Mouse (Mus musculus): Measurements from ENCODE around the gene Nfyb. TPM values are rescaled to one million over a fixed set of nuclear protein-coding genes. Genes with fewer than 3 reads are reported as not detected.

Gene Nfyb
- polyA plus RNA-seq, 1 experiment from 2014 or later: 8.4 TPM

DNA sequence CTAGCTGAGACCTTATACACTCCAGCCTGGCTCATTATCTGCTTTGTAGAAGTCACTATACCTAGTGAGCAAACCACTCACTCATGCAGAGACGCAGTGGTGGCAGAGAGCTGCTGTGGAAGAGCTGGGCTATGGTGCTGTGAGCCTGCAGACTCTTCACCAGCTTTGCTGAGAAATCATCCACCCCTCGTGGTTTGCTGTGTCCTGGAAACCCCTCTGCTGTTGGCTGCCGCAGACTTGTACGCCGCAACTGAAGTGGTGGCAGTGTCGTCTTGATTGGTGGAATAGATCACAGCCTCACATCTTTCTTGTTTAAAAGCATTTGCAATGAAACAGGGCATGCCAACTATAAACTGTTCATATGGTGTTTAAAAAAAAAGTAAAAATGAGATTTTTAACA, 19.6 kb downstream of the Nfyb start:
- Histone ChIP-seq H3K4me3 (ENCODE audit: inconsistent target) (no peak overlapping the region), H3K36me3 (ENCODE audit: inconsistent target) (peaks cover 32% of the 10 kb centered on the region; the same call in 1 of the 2 replicates), H3K79me2 (ENCODE audit: inconsistent target) (no peaks in the 10 kb centered on the region), H3K27ac (no peak overlapping the region)
- WGBS (ENCODE audit: missing documents): 93% methylated on average over 6 of the region's 6 CpGs

GRCm38 (mm10) chr10:82742578-82742977, 21.4 kb downstream of the Nfyb start:
- H3K27ac ChIP-seq: peak overlapping the region; percentile 27; the same call in 1 of the 2 replicates
- H3K36me3 ChIP-seq (ENCODE audit: inconsistent target): peaks cover 42% of the 10 kb centered on the region; the same call in 1 of the 2 replicates
- 93% methylated on average over 1 of the region's 1 CpGs for WGBS (ENCODE audit: missing documents)
- H3K79me2 ChIP-seq (ENCODE audit: inconsistent target): no peaks in the 10 kb centered on the region
- H3K4me3 ChIP-seq (ENCODE audit: inconsistent target): no peak overlapping the region

DNA sequence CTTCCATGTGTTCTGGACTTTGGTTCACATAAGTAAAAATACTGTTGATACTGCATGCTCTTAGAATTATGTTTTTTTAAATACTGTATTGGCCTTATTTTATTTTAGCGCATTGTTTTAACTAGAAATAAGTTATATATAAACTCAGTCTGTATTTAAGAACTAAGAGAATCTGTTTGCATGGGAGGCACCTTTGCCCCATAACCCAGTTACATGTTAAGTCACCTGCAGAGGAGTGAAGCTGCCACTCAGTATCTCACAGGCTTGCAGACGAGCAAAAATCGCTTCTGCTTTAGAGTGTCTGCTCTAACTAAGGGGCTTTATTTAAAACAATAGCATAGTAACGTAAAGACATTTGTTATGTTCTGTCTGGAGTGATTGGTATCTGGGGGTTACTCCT, 22.1 kb downstream of the Nfyb start:
- H3K36me3 ChIP-seq (ENCODE audit: inconsistent target): peaks cover 37% of the 10 kb centered on the region; the same call in 1 of the 2 replicates
- 100% methylated on average over 4 of the region's 4 CpGs for WGBS (ENCODE audit: missing documents)

GRCm38 (mm10) chr10:82741354-82741753, 22.6 kb downstream of the Nfyb start:
- H3K4me3 ChIP-seq (ENCODE audit: inconsistent target): no peak overlapping the region
- 91% methylated on average over 8 of the region's 8 CpGs for WGBS (ENCODE audit: missing documents)
- H3K36me3 ChIP-seq (ENCODE audit: inconsistent target): peaks cover 32% of the 10 kb centered on the region; the same call in 1 of the 2 replicates
- no peaks in the 10 kb centered on the region for H3K79me2 ChIP-seq (ENCODE audit: inconsistent target)
- H3K27ac ChIP-seq: no peak overlapping the region

More for the DNA sequence above, 22.1 kb downstream of the Nfyb start:
- Histone ChIP-seq H3K27ac (peak overlapping the region; percentile 3; the same call in 1 of the 2 replicates), H3K79me2 (ENCODE audit: inconsistent target) (no peaks in the 10 kb centered on the region), H3K4me3 (ENCODE audit: inconsistent target) (no peak overlapping the region)

- H3K79me2 ChIP-seq (ENCODE audit: inconsistent target): peaks cover 21% of the 10 kb centered on the region
- peak overlapping the region; percentile 65 for H3K4me3 ChIP-seq (ENCODE audit: inconsistent target)
- peaks cover 14% of the 10 kb centered on the region for H3K36me3 ChIP-seq (ENCODE audit: inconsistent target)
- 0% methylated on average over 57 of the region's 59 CpGs for WGBS (ENCODE audit: missing documents)
- H3K27ac ChIP-seq: peak overlapping the region; percentile 25
Measured at GRCm38 (mm10) chr10:82699296-82699941, 64.5 kb downstream of the Nfyb start.

DNA sequence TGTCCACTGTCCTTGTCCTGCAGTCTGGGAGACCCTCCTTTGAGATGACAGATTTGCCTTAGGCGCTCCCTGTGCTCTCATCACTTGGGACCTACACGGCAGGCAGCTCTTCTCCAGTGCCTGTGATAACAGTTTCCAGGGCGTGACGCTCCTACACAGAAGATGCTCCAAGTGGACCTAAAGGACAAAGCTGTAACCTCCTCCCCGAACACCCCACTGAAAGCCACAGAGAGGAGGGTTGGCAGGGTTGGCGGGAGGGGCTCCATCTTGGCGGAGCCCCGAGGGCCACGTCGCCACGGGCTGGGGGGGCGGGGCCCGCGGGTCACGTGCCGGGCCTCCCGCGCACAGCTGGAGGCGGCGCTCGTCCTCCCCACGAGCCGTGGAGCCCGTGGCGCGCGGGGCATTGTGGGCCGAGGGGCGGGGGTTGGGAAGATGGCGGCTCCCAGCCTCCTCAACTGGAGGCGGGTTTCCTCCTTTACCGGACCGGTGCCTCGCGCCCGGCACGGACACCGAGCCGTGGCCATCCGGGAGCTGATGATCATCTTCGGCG, 65.2 kb downstream of the Nfyb start:
- H3K4me3 ChIP-seq (ENCODE audit: inconsistent target): peak overlapping the region; percentile 65; the same call in 1 of the 2 replicates
- peak overlapping the region; percentile 68 for H3K27ac ChIP-seq
- peaks cover 14% of the 10 kb centered on the region for H3K36me3 ChIP-seq (ENCODE audit: inconsistent target)
- WGBS (ENCODE audit: missing documents): 3% methylated on average over 28 of the region's 42 CpGs
- H3K79me2 ChIP-seq (ENCODE audit: inconsistent target): peaks cover 21% of the 10 kb centered on the region

Other genes starting within 250 kb of the Nfyb start
- 4.5 to 16.5 TPM (median 14.1 TPM) in 3 replicates for gene 1190007I07Rik, start 140.9 kb downstream of the Nfyb start, polyA plus RNA-seq (2018)
- 18.3 to 25.9 TPM (median 18.9 TPM) in 3 replicates for gene Tdg, start 134.3 kb downstream of the Nfyb start, polyA plus RNA-seq (2018)
- not detected in 3 replicates for gene Glt8d2, start 73.5 kb downstream of the Nfyb start, polyA plus RNA-seq (2018)
- 8.0 to 11.4 TPM (median 10.5 TPM) in 3 replicates for gene Hcfc2, start 68.0 kb downstream of the Nfyb start, polyA plus RNA-seq (2018)
- gene Txnrd1, start 69.8 kb upstream of the Nfyb start, polyA plus RNA-seq (2018): 84.0 to 182 TPM (median 96.0 TPM) in 3 replicates
- gene Eid3, start 102.5 kb upstream of the Nfyb start, polyA plus RNA-seq (2018): 0.26 to 0.80 TPM (median 0.35 TPM) in 3 replicates
- gene Chst11, start 221.4 kb upstream of the Nfyb start, polyA plus RNA-seq (2018): 6.2 to 18.4 TPM (median 10.6 TPM) in 3 replicates

Measured in macrophage (primary cell).